Mouse (Mus musculus) liver, adult 2 months (tissue): ENCODE data around the gene Fut11.

Source experiments
- CTCF ChIP-seq: fragments of 200-500 bp; IDR thresholded peaks from 2 replicates; pipeline ENCODE4 v1.5.1; 2011; ENCODE audit warnings: low read depth, low read length, control low read depth
- POLR2A ChIP-seq: fragments of 200-500 bp; IDR thresholded peaks from 2 replicates; pipeline ENCODE4 v1.6.1; 2011; ENCODE audit warnings: low read length, control low read depth; ENCODE audit not compliant: insufficient read depth; ENCODE audit errors: extremely low read depth

DNA sequence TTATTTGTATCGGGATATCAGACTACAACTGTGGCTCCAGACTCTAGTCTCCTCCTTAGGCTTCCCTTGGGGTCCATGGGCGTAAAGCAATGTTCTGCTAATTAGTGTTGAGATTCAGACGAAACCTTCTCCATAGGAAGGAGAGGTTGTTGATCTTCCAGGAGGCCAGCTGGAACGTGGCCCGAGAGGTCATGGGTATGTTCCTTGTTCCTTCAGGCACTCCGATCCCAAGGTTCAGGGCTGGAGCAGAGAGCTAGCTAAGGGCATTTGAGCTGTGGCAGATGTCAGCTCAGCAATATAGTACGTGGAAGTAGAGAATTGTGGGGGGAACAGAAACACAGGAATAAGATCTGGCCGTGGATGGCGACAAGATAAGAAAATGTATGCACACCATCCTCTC lies 39.0 kb upstream of the Fut11 start:
- no peak for TF ChIP-seq POLR2A
- TF ChIP-seq CTCF, result no peak
